Mouse (Mus musculus) hindbrain, embryonic 16.5 days (tissue): ENCODE measurements around the gene Spcs2. TPM values are rescaled to one million over a fixed set of nuclear protein-coding genes. Genes with fewer than 3 reads are reported as not detected.
"Not testable (repeated sequence)": the region's sequence is repeated elsewhere in the genome, so short reads cannot be mapped to it uniquely, and the experiment has no call there.

Experiments
- ATAC-seq: fragments of 200-750 bp; cut with Nextera tagmentation; 2 replicates; pipeline ENCODE4 v1.8.0; 2017; ENCODE audit warnings: moderate TSS enrichment, moderate library complexity
- H3K27ac ChIP-seq: fragments of 300-500 bp; sonication (generic); 2 replicates; pipeline ENCODE4 v1.5.1; 2014; ENCODE audit warnings: low read depth, mild to moderate bottlenecking, control low read depth, low read length, moderate library complexity
- H3K27me3 ChIP-seq: fragments of 300-500 bp; sonication (generic); replicated peaks from 2 replicates; pipeline ENCODE4 v1.6.1; 2014; ENCODE audit warnings: low read length; ENCODE audit not compliant: control insufficient read depth, insufficient read depth
- H3K36me3 ChIP-seq: fragments of 300-500 bp; sonication (generic); 2 replicates; pipeline ENCODE4 v1.6.1; 2014; ENCODE audit warnings: mild to moderate bottlenecking, low read length, moderate library complexity, mixed read lengths; ENCODE audit not compliant: control insufficient read depth, insufficient read depth
- H3K4me1 ChIP-seq: fragments of 300-500 bp; sonication (generic); 2 replicates; pipeline ENCODE4 v1.6.1; 2014; ENCODE audit warnings: low read depth, low read length; ENCODE audit not compliant: control insufficient read depth, insufficient read depth
- H3K4me2 ChIP-seq: fragments of 300-500 bp; sonication (generic); 2 replicates; pipeline ENCODE4 v1.6.1; 2014; ENCODE audit warnings: mild to moderate bottlenecking, low read length, control low read depth, moderate library complexity
- H3K4me3 ChIP-seq: fragments of 300-500 bp; sonication (generic); 2 replicates; pipeline ENCODE4 v1.5.1; 2014; ENCODE audit warnings: mild to moderate bottlenecking, low read length, control low read depth, moderate library complexity
- H3K9ac ChIP-seq: fragments of 300-500 bp; sonication (generic); 2 replicates; pipeline ENCODE4 v1.6.1; 2014; ENCODE audit warnings: low read depth, mild to moderate bottlenecking, control low read depth, low read length, moderate library complexity
- H3K9me3 ChIP-seq: fragments of 300-500 bp; sonication (generic); 2 replicates; pipeline ENCODE4 v1.6.1; 2014; ENCODE audit warnings: mild to moderate bottlenecking, low read length, moderate library complexity; ENCODE audit not compliant: control insufficient read depth
- WGBS: fragments of 180-500 bp; shearing (Covaris S2); extraction: QIAGEN DNeasy Blood & Tissue Kit; methylation state at CpG from one replicate; pipeline ENCODE4 v1.1.7; 2014; 5-methylcytosine and 5-hydroxymethylcytosine counted together
- polyA plus RNA-seq: library from polyadenylated mRNA; unstranded; fragments of >200 nt; fragmentation: Nextera tagmentation; extraction: Ambion mirVana; gene quantifications from 2 replicates; pipeline ENCODE4 v1.2.1, GENCODE M21; 2015

The Spcs2 gene
- polyA plus RNA-seq, 1 experiment from 2014 or later = 290 TPM

GRCm38 (mm10) chr7:99822426-99822825 is 40.8 kb downstream of the Spcs2 start:
- Histone ChIP-seq H3K27me3 (no peaks in the 10 kb centered on the region), H3K27ac (no peak overlapping the region), H3K4me3 (no peak overlapping the region), H3K4me2 (no peak overlapping the region), H3K4me1 (no peaks in the 10 kb centered on the region), H3K9ac (no peak overlapping the region), H3K9me3 (no peaks in the 10 kb centered on the region), H3K36me3 (no peaks in the 10 kb centered on the region)
- WGBS = 88% methylated on average over 5 of the region's 5 CpGs
- no peak for ATAC-seq

- 89% methylated on average over 2 of the region's 2 CpGs for WGBS
- Histone ChIP-seq H3K27me3 (no peaks in the 10 kb centered on the region), H3K9me3 (no peaks in the 10 kb centered on the region), H3K4me2 (no peak overlapping the region), H3K27ac (no peak overlapping the region), H3K4me1 (no peaks in the 10 kb centered on the region), H3K4me3 (no peak overlapping the region), H3K9ac (no peak overlapping the region), H3K36me3 (no peaks in the 10 kb centered on the region)
- ATAC-seq = no peak
Measured at GRCm38 (mm10) chr7:99821953-99822352, 41.3 kb downstream of the Spcs2 start.

GRCm38 (mm10) chr7:99818181-99818725 is 45.0 kb downstream of the Spcs2 start:
- not testable (repeated sequence) for H3K9me3 ChIP-seq, H3K27ac ChIP-seq, H3K4me2 ChIP-seq, H3K36me3 ChIP-seq, H3K4me3 ChIP-seq, ATAC-seq, H3K9ac ChIP-seq, H3K27me3 ChIP-seq, H3K4me1 ChIP-seq
- 31% methylated on average over 9 of the region's 9 CpGs for WGBS

GRCm38 (mm10) chr7:99813394-99813793 is 49.9 kb downstream of the Spcs2 start:
- ATAC-seq = no peak
- H3K36me3 ChIP-seq = no peaks in the 10 kb centered on the region
- H3K4me3 ChIP-seq = no peak overlapping the region
- no peak overlapping the region for H3K4me2 ChIP-seq
- no peaks in the 10 kb centered on the region for H3K9me3 ChIP-seq
- no peak overlapping the region for H3K9ac ChIP-seq
- WGBS = 91% methylated on average over 11 of the region's 11 CpGs
- no peaks in the 10 kb centered on the region for H3K27me3 ChIP-seq
- H3K27ac ChIP-seq = no peak overlapping the region
- no peaks in the 10 kb centered on the region for H3K4me1 ChIP-seq

GRCm38 (mm10) chr7:99811661-99812060 is 51.6 kb downstream of the Spcs2 start:
- Histone ChIP-seq H3K9me3 (no peaks in the 10 kb centered on the region), H3K27ac (no peak overlapping the region), H3K4me2 (no peak overlapping the region), H3K9ac (no peak overlapping the region), H3K27me3 (no peaks in the 10 kb centered on the region), H3K36me3 (no peaks in the 10 kb centered on the region), H3K4me1 (no peaks in the 10 kb centered on the region), H3K4me3 (no peak overlapping the region)
- 92% methylated on average over 4 of the region's 4 CpGs for WGBS
- ATAC-seq = no peak

GRCm38 (mm10) chr7:99810814-99811213 is 52.4 kb downstream of the Spcs2 start:
- ATAC-seq = no peak
- H3K9ac ChIP-seq = no peak overlapping the region
- no peaks in the 10 kb centered on the region for H3K27me3 ChIP-seq
- H3K9me3 ChIP-seq = no peaks in the 10 kb centered on the region
- WGBS = 94% methylated on average over 2 of the region's 2 CpGs
- no peak overlapping the region for H3K4me3 ChIP-seq
- H3K4me2 ChIP-seq = no peak overlapping the region
- no peak overlapping the region for H3K27ac ChIP-seq
- H3K36me3 ChIP-seq = no peaks in the 10 kb centered on the region
- H3K4me1 ChIP-seq = no peaks in the 10 kb centered on the region

- H3K36me3 ChIP-seq, H3K4me3 ChIP-seq, H3K4me1 ChIP-seq, H3K9ac ChIP-seq, H3K9me3 ChIP-seq, H3K27me3 ChIP-seq, H3K27ac ChIP-seq, ATAC-seq, H3K4me2 ChIP-seq: not testable (repeated sequence)
- 90% methylated on average over 7 of the region's 7 CpGs for WGBS
Measured at GRCm38 (mm10) chr7:99807043-99807442, 56.2 kb downstream of the Spcs2 start.

GRCm38 (mm10) chr7:99805340-99805739 is 57.9 kb downstream of the Spcs2 start:
- Histone ChIP-seq H3K36me3 (no peaks in the 10 kb centered on the region), H3K4me3 (no peak overlapping the region), H3K9me3 (no peaks in the 10 kb centered on the region), H3K9ac (no peak overlapping the region), H3K27me3 (no peaks in the 10 kb centered on the region), H3K27ac (no peak overlapping the region), H3K4me2 (no peak overlapping the region), H3K4me1 (no peaks in the 10 kb centered on the region)
- WGBS = 89% methylated on average over 1 of the region's 1 CpGs
- no peak for ATAC-seq

- not testable (repeated sequence) for H3K4me3 ChIP-seq, H3K9me3 ChIP-seq, H3K36me3 ChIP-seq, H3K27ac ChIP-seq, H3K27me3 ChIP-seq, H3K4me1 ChIP-seq, H3K4me2 ChIP-seq, H3K9ac ChIP-seq, ATAC-seq
- WGBS = 90% methylated on average over 3 of the region's 3 CpGs
Measured at GRCm38 (mm10) chr7:99804033-99804432, 59.2 kb downstream of the Spcs2 start.

GRCm38 (mm10) chr7:99803535-99803934 is 59.7 kb downstream of the Spcs2 start:
- Histone ChIP-seq H3K9me3 (no peaks in the 10 kb centered on the region), H3K9ac (no peak overlapping the region), H3K4me3 (no peak overlapping the region), H3K36me3 (no peaks in the 10 kb centered on the region), H3K4me2 (no peak overlapping the region), H3K4me1 (no peaks in the 10 kb centered on the region), H3K27me3 (no peaks in the 10 kb centered on the region), H3K27ac (no peak overlapping the region)
- ATAC-seq = no peak
- 74% methylated on average over 8 of the region's 8 CpGs for WGBS
